Mouse (Mus musculus): ENCODE data around the gene Meis2.

GRCm38 (mm10) chr2:116035345-116035744 is 30.3 kb downstream of the Meis2 start:
- no peak for TF ChIP-seq HCFC1 (IDR thresholded peaks at IDR 0.05; ENCODE audit: borderline replicate concordance, insufficient read depth, low read length)
- no peak for TF ChIP-seq ZC3H11A (IDR thresholded peaks at IDR 0.05; ENCODE audit: borderline replicate concordance, low read depth, low read length)
- no peak for TF ChIP-seq MAFK (IDR thresholded peaks at IDR 0.05; ENCODE audit: insufficient read depth, low read depth, low read length)

Data from ES-E14 (cell line).